Mouse (Mus musculus) liver, embryonic 14.5 days (tissue): ENCODE data around the gene 4931428L18Rik.

Source experiments
- CTCF ChIP-seq: IDR thresholded peaks from 2 replicates; pipeline ENCODE4 v1.5.1; 2016; ENCODE audit warnings: antibody characterized with exemption, low read depth, control low read depth
- EP300 ChIP-seq: IDR thresholded peaks from 2 replicates; pipeline ENCODE4 v1.6.1; 2016; ENCODE audit warnings: antibody characterized with exemption, low read depth

- TF ChIP-seq CTCF, result no peak
- no peak for TF ChIP-seq EP300
Observed at GRCm38 (mm10) chr1:31205346-31205745, 17.1 kb downstream of the 4931428L18Rik start.
